Mouse (Mus musculus) spleen, postnatal 10 days (tissue): ENCODE data around the gene Prkra.
"Not testable (repeated sequence)": the region's sequence is repeated elsewhere in the genome, so short reads cannot be mapped to it uniquely, and the experiment has no call there.

Experiments
- DNase-seq, 2 experiments: peaks; one replicate each; pipeline ENCODE4 v3.0.0; 2021 to 2022; ENCODE audit warnings: low spot score in 2 of 2

The Prkra gene

GRCm38 (mm10) chr2:76655444-76655843 is 7.6 kb upstream of the Prkra start:
- no peak for DNase-seq

- no peak for DNase-seq
Observed at GRCm38 (mm10) chr2:76654646-76655045, 6.8 kb upstream of the Prkra start.

GRCm38 (mm10) chr2:76653070-76653469 is 5.3 kb upstream of the Prkra start:
- no peak for DNase-seq

GRCm38 (mm10) chr2:76648666-76649141 is 889 bp upstream of the Prkra start:
- peak in 1 of 2 experiments; percentile 24 for DNase-seq

GRCm38 (mm10) chr2:76647441-76647869 is 360 bp downstream of the Prkra start:
- no peak for DNase-seq

GRCm38 (mm10) chr2:76643801-76644200 is 4.0 kb downstream of the Prkra start:
- DNase-seq, result no peak

- no peak for DNase-seq
Observed at GRCm38 (mm10) chr2:76639637-76640036, 8.2 kb downstream of the Prkra start.

- DNase-seq, result no peak
Observed at GRCm38 (mm10) chr2:76631600-76631999, 16.2 kb downstream of the Prkra start.

GRCm38 (mm10) chr2:76630293-76630692 is 17.5 kb downstream of the Prkra start:
- no peak for DNase-seq

GRCm38 (mm10) chr2:76622316-76622715 is 25.5 kb downstream of the Prkra start:
- DNase-seq, result not testable (repeated sequence)

GRCm38 (mm10) chr2:76621724-76622123 is 26.1 kb downstream of the Prkra start:
- DNase-seq, result no peak

GRCm38 (mm10) chr2:76620188-76620587 is 27.6 kb downstream of the Prkra start:
- no peak for DNase-seq

- DNase-seq, result peak in 1 of 2 experiments; percentile 20
Observed at GRCm38 (mm10) chr2:76618078-76618477, 29.7 kb downstream of the Prkra start.

GRCm38 (mm10) chr2:76611996-76612395 is 35.8 kb downstream of the Prkra start:
- DNase-seq, result no peak

GRCm38 (mm10) chr2:76610326-76611104 is 37.3 kb downstream of the Prkra start:
- no peak for DNase-seq

GRCm38 (mm10) chr2:76606704-76607103 is 41.1 kb downstream of the Prkra start:
- no peak for DNase-seq

GRCm38 (mm10) chr2:76602256-76602655 is 45.6 kb downstream of the Prkra start:
- DNase-seq, result no peak

GRCm38 (mm10) chr2:76599214-76599613 is 48.6 kb downstream of the Prkra start:
- no peak for DNase-seq

- no peak for DNase-seq
Observed at GRCm38 (mm10) chr2:76597521-76597920, 50.3 kb downstream of the Prkra start.

GRCm38 (mm10) chr2:76592401-76592924 is 55.4 kb downstream of the Prkra start:
- DNase-seq, result no peak

- DNase-seq, result no peak
Observed at GRCm38 (mm10) chr2:76590221-76590620, 57.6 kb downstream of the Prkra start.

- no peak for DNase-seq
Observed at GRCm38 (mm10) chr2:76586906-76587305, 60.9 kb downstream of the Prkra start.

GRCm38 (mm10) chr2:76585090-76585489 is 62.7 kb downstream of the Prkra start:
- DNase-seq, result no peak
